Mouse (Mus musculus): ENCODE results near the gene Gdpd3.

Gene Gdpd3

DNA sequence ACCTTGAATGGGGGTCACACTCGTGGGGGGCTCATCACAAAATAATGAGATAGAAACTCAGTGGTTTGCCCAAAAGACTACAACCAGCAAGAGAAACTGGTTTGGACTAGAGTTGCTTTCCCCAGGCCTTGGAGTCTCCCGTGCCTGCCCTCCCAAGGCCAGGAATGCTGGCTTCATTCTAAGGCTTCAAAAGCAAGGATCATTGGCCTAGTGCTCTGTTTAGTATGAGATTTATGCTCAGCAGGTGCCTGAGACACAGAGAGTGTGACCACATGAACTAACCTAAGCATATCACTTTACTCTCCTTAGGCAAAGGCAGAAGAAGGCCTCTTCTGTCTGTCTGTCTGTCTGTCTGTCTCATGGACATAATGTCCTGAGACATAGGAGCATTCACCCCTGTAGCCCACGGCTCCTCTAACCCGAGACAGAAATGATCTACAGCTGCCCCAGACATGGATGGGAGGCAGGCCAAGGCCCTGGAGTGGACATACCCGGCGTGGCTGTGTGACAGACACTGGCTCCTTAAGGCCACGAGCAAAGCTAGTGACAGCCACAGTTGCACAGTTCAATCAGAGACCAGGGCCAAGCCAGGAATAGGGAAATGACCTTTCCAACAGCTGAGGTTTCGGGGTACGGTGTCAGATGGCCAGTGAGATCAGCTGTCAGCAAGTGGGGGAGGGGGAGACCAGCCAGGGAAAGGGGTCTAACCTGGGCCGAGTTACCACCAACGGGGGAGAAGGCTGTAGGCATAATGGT is 36.2 kb downstream of the Gdpd3 start:
- DNase-seq (ENCODE audit: extremely low read depth, low read depth, low spot score): no peak

- no peak for DNase-seq (ENCODE audit: extremely low read depth, low read depth, low spot score)
Observed at GRCm38 (mm10) chr7:126803181-126803580, 37.0 kb downstream of the Gdpd3 start.

GRCm38 (mm10) chr7:126803751-126804150 is 37.6 kb downstream of the Gdpd3 start:
- no peak for DNase-seq (ENCODE audit: extremely low read depth, low read depth, low spot score)

- DNase-seq (ENCODE audit: extremely low read depth, low read depth, low spot score): peak; percentile 91
Observed at GRCm38 (mm10) chr7:126806956-126807355, 40.8 kb downstream of the Gdpd3 start.

DNA sequence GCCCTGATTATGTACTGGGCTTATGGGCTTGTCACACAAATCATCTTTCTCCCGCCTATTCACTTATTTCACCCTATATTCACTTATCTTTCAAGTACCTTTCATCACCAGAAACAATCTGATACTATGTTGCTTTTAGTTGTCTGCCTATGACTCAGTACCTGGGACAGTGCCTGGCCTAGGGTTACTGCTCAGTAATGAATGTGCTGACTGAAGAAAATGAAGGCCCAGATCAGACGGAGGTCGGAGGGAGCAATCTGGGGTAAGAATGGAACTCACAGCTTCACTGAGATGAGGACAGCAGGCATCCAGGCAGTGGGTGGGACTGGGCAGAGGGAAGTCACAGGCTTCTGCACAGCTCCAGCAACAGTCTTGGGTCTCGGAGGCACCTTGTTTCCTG is 41.3 kb downstream of the Gdpd3 start:
- DNase-seq (ENCODE audit: extremely low read depth, low read depth, low spot score): no peak

GRCm38 (mm10) chr7:126808703-126809455 is 42.7 kb downstream of the Gdpd3 start:
- DNase-seq (ENCODE audit: extremely low read depth, low read depth, low spot score): no peak

DNA sequence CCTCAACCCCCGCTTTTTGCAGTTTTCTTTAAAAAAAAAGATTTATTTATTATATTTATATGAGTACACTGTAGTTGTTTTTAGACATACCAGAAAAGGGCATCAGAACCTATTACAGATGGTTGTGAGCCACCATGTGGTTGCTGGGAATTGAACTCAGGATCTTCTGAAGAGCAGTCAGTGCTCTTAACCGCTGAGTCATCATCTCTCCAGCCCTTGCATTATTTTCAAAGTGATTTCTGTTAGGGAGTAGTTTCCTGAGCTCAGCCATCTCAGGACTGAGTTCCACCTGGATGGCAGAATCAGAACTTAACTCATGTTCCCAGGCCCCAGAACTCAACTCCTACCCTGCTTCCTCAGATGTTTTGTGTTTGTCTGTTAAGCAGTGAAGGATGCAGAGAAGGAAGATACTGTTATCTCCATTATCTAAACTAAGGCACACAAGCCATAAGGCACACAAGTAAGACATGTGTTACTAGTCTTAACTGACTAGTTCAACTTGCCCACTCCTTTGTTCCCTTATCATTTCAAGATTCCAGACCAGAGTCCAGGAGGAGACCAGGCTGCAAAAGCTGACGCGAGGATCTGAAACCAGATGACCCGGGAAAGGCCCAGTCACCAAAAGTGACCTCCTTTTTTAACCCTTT is 43.7 kb downstream of the Gdpd3 start:
- no peak for DNase-seq (ENCODE audit: extremely low read depth, low read depth, low spot score)

GRCm38 (mm10) chr7:126815726-126816222 is 49.6 kb downstream of the Gdpd3 start:
- no peak for DNase-seq (ENCODE audit: extremely low read depth, low read depth, low spot score)

DNA sequence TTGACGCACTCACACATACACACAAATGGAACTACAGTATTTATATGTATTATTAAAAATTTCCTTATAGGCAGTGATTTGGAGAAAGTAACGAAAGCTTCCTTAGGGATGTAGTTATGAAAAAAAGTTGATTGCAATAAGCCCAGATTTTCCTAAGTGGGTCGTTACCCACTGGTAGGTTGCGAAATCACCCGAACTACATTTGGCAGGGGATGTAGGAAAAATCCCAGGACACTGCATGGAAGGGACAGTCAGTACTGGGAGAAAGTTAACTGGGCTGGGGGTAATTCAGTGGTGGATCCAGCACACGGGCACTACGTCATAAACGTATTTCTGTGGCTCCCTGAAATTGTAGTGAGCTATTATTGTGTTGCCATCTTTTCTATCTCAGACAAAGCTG is 50.4 kb downstream of the Gdpd3 start:
- DNase-seq (ENCODE audit: extremely low read depth, low read depth, low spot score): no peak

- no peak for DNase-seq (ENCODE audit: extremely low read depth, low read depth, low spot score)
Observed at GRCm38 (mm10) chr7:126817595-126817994, 51.5 kb downstream of the Gdpd3 start.

DNA sequence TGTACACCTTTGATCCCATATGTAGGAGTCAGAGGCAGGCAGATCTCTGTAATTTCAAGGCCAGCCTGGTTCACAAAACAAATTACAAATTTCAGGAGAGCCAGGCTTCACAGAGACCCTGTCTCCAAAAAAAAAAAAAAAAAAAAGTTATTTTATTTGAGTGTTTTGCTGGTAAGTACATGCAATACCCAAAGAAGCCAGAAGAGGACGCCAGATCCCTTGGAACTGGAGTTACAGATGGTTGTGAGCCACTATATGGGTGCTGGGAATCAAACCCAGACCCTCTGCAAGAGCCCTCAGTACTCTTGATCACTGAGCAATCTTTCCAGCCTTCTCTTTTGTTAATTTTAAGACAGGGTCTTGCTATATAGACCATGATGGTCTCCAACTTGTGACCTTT is 52.7 kb downstream of the Gdpd3 start:
- no peak for DNase-seq (ENCODE audit: extremely low read depth, low read depth, low spot score)

DNA sequence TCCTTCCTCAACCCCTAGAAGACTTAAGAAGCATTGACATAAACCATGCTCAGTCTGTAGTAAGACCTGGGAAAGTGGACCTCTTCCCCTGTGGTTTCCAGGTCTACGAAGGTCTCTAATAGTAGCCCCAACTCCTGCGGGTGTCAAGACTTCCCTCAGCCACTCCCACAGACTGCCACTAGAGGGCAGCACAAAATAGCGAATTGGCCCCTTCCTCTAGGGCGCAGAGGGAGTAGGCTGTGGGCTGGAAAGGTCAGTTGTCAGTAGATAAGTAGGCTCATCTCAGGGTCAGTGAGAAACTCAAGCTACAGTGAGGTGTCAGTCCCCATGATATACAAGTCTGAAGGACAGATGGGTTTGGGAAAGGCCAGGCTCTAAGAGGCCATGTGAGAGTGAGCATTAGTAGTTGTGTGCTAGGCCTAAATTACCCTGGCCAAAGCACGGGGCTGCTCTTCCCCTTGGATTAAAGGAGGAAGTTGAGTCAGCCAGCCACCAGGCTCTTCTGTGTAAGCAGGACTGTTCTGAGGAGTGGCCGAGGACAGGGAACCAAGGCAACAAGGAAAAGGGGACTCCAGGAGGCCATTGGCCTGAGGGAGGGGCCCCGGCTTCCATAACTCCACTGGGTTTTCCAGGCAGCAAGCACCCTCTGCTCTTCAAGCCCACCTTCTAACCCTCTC is 55.8 kb downstream of the Gdpd3 start:
- no peak for DNase-seq (ENCODE audit: extremely low read depth, low read depth, low spot score)

GRCm38 (mm10) chr7:126822741-126823140 is 56.6 kb downstream of the Gdpd3 start:
- DNase-seq (ENCODE audit: extremely low read depth, low read depth, low spot score): no peak

- DNase-seq (ENCODE audit: extremely low read depth, low read depth, low spot score): no peak
Observed at GRCm38 (mm10) chr7:126823202-126823711, 57.1 kb downstream of the Gdpd3 start.

DNA sequence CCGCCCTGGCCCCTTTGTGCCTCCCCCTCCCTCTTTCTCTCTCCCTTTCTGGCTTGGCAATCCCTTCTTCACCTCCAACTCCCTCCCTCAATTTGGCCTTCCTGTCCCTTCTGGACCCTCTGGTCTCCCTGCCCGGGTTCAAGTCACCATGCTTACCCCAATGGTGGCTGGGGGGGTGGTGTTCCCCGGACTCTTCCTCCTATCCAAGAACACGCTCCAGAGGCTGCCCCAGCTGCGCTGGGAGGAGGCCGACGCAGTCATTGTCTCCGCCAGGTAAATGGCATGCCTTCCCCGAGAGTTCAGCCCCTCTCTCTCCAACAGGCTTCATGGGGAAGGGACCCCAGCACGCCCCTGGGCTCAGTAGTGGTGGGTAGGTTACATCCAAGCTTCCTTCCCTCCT is 57.8 kb downstream of the Gdpd3 start:
- no peak for DNase-seq (ENCODE audit: extremely low read depth, low read depth, low spot score)

Data from fat pad, adult 2 months (tissue).